Comparison of ENCODE assay signal across 7 mouse cellular contexts in the genomic region with DNA sequence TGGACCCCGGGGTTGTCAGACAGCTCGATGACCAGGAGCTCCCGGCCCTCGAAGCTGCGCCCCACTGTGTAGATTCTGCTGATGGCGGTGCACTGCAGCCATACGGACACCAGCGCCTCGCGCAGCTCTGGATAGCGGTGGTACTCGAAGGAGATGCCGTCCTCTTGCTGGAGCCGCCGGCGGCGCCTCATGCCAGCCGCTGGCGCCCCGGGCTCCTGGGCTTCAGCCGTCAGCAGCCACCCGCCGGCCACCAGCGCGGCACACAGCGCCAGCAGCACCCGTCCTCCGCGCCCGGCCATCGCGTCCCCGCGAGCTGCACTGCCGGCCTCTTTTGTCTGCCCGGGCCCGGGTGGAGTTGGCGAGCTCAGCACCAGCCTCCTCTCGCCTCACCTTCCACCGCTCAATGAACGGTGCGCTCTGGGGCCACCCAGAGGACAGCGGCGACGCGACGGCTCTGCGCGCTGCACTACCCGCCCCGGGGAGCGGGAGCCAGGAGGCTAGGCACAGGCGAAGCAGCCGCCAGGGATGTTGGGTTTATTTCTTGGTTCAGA. TPM values are rescaled to one million over a fixed set of nuclear protein-coding genes. Genes with fewer than 3 reads are reported as not detected.
A peak's percentile ranks its signal among the peaks of the same experiment; 100 is the strongest.
DNase-seq lines count a peak whose midpoint lies in the region; ATAC-seq and TF ChIP-seq lines count a peak whose summit lies in the region.

A gene (minus strand): TSS at position 404 of the 551 bp plus-strand sequence.

- ATAC-seq in embryonic facial prominence, embryonic 13.5 days (ENCODE audit: insufficient number of reproducible peaks, insufficient read depth, low FRiP score, low TSS enrichment, low read depth): peak; percentile 95

- peak within 1 kb of the TSS; percentile 89 for H3K27ac ChIP-seq in embryonic facial prominence, embryonic 13.5 days
- peak within 1 kb of the TSS; percentile 80 for H3K27ac ChIP-seq in heart, adult 2 months

- H3K27me3 ChIP-seq in embryonic facial prominence, embryonic 13.5 days: peaks cover 5% of the 10 kb centered on the region; the same call in 1 of the 2 replicates
- H3K27me3 ChIP-seq in heart, adult 2 months (ENCODE audit: control insufficient read depth, insufficient read depth, low read length): no peaks in the 10 kb centered on the region

- DNase-seq in adrenal gland, postnatal 4 days (ENCODE audit: low spot score in 2 of 2): peak; percentile 62 to 67
- DNase-seq in heart, adult 2 months: peak; percentile 84 to 87
- peak; percentile 77 for DNase-seq in kidney, adult 18-20 months
- peak; percentile 89 to 91 for DNase-seq in left cerebral cortex, postnatal 36 days (ENCODE audit: low spot score in 2 of 2)
- peak; percentile 90 for DNase-seq in mesoderm, embryonic 11.5 days (ENCODE audit: low read depth, low spot score)
- peak; percentile 68 for DNase-seq in skeletal muscle tissue, adult 2 months (ENCODE audit: low read depth, low spot score)

- intact Hi-C loops in heart, adult 2 months (cut with DNase I): loop anchor here (1.0 to 5.0 kb wide), 4 partner anchors 40 to 250 kb away; a partner anchor contains a TSS
- intact Hi-C loops in left cerebral cortex, postnatal 36 days (cut with DNase I): loop anchor here (1.0 to 5.0 kb wide), 2 partner anchors 35 to 74 kb away; no protein-coding TSS in a partner anchor

- peak within 1 kb of the TSS; percentile 71 for H3K4me3 ChIP-seq in embryonic facial prominence, embryonic 13.5 days
- H3K4me3 ChIP-seq in heart, adult 2 months: peak within 1 kb of the TSS; percentile 61

- WGBS in embryonic facial prominence, embryonic 13.5 days: under 1% methylated on average over 54 of the region's 54 CpGs
- under 1% methylated on average over 54 of the region's 54 CpGs for WGBS in heart, adult 2 months

- TF ChIP-seq POLR2A in heart, adult 2 months (IDR thresholded peaks at IDR 0.05; ENCODE audit: insufficient read depth, low read depth, low read length): peak; percentile 47; the same call in 1 of the 2 replicates

- peak within 1 kb of the TSS; percentile 82 for H3K4me2 ChIP-seq in embryonic facial prominence, embryonic 13.5 days

- 0 out of 2 replicates have a peak, but pooled peaks have one; percentile 44 for TF ChIP-seq EP300 in heart, adult 2 months (IDR thresholded peaks at IDR 0.05; ENCODE audit: insufficient read depth, low read depth, low read length)

- no peaks in the 10 kb centered on the region for H3K36me3 ChIP-seq in embryonic facial prominence, embryonic 13.5 days
- peaks cover 2% of the 10 kb centered on the region for H3K36me3 ChIP-seq in heart, adult 2 months (ENCODE audit: control insufficient read depth, insufficient read depth, low read length)

- peak; percentile 83 for TF ChIP-seq CTCF in heart, adult 2 months (IDR thresholded peaks at IDR 0.05)

- H3K4me1 ChIP-seq in embryonic facial prominence, embryonic 13.5 days: peaks cover 12% of the 10 kb centered on the region
- peaks cover 6% of the 10 kb centered on the region; the same call in 1 of the 2 replicates for H3K4me1 ChIP-seq in heart, adult 2 months (ENCODE audit: control insufficient read depth, insufficient read depth, low read length)

- H3K79me2 ChIP-seq in heart, adult 2 months (replicated peaks; ENCODE audit: control insufficient read depth, insufficient read depth, low read length): no peaks in the 10 kb centered on the region

- H3K9ac ChIP-seq in embryonic facial prominence, embryonic 13.5 days: peak within 1 kb of the TSS; percentile 86
- peak within 1 kb of the TSS; percentile 67 for H3K9ac ChIP-seq in heart, adult 2 months (ENCODE audit: low read depth, low read length)

- H3K9me3 ChIP-seq in embryonic facial prominence, embryonic 13.5 days: no peaks in the 10 kb centered on the region

RNA-seq across cellular contexts. Expression of the gene that starts here (rescaled TPM):
- 100 to 1,000 TPM; 515 to 519 TPM for total RNA-seq in adrenal gland, postnatal 4 days (2021)
- polyA plus RNA-seq in embryonic facial prominence, embryonic 13.5 days (2015; fragmentation: Nextera tagmentation; extraction: Ambion mirVana): 233 and 279 TPM in 2 replicates
- total RNA-seq in heart, adult 2 months (2021): 100 to 1,000 TPM; 241 to 256 TPM
- polyA plus RNA-seq in heart, adult 2 months (2012; rRNA removed): 112 and 149 TPM in 2 replicates
- total RNA-seq in left cerebral cortex, postnatal 36 days (2021): 1,000 to 10,000 TPM; 2,160 to 2,285 TPM

Comparison
In these comparisons a context has a peak if more than half of its experiments do, and no peak if none do; other contexts are left out.
1. Peak in every context shown above with its lines: DNase-seq, ATAC-seq, H3K4me3 ChIP-seq and H3K27ac ChIP-seq.
2. RNA of the gene that starts here (total RNA-seq): 2,160 to 2,285 TPM in left cerebral cortex, postnatal 36 days; 515 to 519 TPM in adrenal gland, postnatal 4 days and 241 to 256 TPM in heart, adult 2 months; every median in the first group is over 4 times any median in the second.